Mouse (Mus musculus): ENCODE data around the gene Tspan5.
A peak's percentile ranks its signal among the peaks of the same experiment; 100 is the strongest.

The Tspan5 gene

DNA sequence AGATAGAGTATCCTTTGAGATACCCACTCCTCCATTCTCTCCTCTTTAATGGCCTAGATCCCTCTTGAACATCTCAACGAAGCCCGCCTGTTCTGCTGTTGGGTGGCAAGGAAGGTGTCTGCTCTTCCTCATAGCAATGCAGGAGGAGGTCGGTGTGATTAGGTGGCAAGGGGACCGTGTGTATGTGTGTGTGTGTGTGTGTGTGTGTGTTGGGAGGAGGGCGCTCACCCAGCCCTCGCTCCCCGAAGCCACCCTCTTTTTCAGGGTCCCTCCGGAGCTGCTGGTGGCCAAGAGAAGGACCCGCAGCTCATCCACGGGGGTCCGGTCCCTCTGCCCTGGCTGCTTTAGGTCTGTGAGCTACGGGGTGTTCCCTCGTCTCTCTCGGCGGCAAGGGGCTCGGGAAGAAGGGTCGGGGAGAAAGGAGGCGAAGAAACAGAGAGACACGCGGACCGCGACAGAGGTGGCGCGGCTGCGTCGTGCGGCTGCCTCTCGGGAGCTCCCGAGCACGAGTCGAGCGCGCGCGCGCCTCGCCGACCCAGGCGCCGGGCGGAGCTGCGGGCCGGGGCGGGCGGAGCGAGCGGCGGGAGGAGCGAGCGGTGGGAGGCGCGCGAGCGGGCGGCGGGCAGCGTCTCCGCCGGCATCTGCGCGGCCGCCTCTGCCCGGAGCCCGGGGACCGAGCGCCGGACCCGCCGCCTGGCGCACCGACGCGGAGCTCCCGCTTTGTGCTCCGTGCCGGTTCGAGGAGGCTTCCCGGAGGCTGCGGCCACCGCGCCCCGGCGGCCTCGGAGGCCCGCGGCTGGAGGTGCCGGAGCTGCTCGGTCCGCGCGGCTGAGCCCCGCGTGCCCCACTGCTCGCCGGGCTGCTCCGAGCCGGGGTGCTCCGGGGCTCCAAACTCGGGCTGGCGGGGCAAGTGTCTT, at the start of gene Tspan5:
Gene Tspan5, plus strand, starts transcription at position 547 of the 917 bp plus-strand sequence.
- peak; percentile 49 for DNase-seq (ENCODE audit: low read depth, low spot score)

DNA sequence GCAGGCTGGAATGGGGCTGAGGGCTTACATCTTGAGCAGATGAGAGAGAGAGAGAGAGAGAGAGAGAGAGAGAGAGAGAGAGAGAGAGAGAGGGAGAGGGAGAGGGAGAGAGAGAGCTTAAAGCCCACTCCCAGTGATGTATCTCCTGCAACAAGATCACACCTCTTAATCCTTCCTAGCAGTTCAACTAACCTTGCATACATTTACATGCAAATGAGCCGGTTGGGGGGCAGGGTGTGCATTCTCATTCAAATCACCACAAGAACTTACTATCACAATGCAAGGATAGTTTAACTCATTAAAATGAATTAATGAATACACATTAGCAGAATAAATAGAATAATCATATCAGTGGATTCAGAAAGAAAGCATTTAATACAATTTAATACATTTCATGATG, 49.7 kb upstream of the Tspan5 start:
- no peak for DNase-seq (ENCODE audit: low read depth, low spot score)

DNA sequence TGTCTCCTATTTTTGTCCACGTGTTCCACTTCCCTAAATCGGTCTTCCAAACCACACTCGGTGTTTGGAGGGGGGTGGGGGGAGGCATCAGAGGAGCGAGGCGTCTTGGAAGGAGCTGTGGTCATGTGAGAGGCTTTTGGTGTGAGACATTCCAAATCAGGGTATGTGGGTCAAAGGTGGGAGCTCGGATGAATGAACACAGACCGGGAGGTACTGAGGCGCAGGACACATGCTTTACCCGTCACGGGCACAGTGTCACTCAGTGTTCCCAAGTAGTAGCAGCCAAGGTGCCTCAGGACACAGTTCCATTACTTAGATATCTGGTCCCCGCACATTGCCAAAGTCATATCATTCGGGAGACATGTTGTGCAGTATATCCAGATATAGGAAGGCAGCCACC, 38.6 kb upstream of the Tspan5 start:
- DNase-seq (ENCODE audit: low read depth, low spot score) = no peak

DNA sequence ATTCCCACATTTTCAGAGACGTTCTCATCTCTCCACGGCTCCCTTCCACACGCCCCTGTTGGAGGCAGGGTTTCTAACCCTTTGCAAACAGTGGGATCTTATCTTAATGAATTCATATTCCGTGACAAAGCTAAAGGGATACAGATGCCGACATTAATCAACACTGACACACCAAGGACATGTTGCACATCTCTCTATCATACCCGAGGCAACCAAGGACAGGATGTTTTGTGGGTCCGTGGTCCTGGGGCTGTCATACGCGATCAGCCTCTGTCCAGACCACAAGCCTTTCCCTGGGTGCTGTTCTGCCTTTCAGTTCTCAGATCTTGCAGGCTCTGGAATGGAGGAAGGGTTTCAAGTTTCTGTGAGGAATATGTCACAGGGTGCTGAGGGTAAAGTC, 37.5 kb upstream of the Tspan5 start:
- no peak for DNase-seq (ENCODE audit: low read depth, low spot score)

DNA sequence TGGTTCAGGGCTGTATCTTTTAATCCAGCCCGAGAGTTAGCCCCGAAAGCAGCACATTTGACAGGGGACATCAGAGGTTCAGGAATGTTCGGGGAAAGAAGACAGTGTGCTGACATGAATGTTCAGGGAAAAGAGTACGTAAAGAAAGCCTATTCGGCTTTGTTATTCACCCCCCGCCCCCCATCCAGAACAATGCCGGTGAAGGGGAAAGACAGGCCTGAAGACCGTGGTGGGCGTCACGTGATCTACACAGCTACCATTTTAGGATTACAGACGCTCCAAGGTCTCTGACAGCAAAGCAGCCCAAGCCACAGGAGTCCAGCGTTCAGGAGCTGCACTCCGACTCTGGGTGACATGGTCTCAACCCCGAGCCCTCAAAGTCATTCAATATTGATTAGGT, 36.1 kb upstream of the Tspan5 start:
- DNase-seq (ENCODE audit: low read depth, low spot score) = no peak

DNA sequence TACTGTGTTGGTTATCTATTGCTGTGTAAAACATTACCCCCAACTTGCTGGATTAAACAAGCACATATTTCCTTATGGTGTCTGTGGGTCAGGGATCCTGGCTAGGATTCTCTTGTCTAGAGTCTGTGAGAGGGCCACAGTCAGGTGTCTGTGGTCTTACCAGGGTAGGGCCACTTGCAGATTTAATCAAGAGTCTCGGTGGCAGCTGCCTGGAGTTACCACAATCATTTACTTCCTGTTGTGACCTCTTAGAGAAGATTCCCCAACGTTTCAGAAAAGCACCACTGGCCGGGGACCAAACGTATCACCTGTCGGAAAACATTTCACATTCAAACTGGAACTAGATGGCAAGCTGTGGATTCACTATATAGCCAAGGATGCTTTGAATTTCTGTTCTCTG, 32.8 kb upstream of the Tspan5 start:
- no peak for DNase-seq (ENCODE audit: low read depth, low spot score)

DNA sequence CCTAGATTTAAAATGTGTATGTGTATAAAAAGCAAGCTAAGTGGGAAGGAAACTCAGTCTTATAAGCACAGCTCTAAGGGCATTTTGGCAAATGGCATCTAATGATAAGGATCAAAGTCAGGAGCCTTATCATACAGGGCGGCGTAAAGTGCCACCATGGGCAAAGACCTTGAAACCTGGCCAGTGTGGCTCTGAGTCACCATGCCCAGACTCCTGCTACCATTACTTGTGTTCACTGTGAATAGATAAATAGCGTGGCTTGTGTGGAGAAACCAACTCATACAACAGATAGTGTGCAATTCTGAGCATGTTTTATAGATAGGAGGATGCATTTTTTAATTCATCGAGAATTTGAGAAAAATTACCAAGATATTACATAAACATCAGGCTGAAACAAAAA, 30.0 kb upstream of the Tspan5 start:
- no peak for DNase-seq (ENCODE audit: low read depth, low spot score)

DNA sequence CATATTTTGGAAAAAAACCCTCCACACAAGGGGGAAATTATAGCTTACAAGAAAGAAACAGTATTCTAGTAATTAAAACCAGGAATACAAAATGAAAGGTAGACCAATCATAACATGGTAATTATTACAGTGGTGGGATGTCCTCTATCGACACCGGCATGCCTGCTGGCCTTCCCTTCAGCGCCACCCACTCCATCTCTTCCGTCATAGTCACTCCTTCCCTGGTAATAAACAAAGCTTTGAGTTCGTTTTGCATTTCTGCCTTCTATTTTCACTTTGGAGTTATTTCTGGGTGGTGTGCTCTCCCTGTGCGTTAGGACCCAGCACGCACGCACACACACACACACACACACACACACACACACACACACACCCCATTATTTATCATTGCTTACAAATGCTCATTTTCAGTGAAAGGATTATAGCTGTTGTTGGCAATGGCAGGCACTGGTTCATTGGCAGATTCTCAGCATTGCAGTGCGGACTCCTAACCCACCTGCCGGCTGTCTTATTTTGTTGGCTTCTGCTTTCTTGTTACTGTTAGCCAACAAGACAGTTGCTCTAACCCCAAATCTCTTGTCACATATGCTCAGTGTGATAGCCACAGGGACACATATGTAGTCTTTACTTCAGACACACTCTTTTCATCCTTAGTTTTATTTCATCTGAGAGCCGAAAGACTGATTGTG, 29.4 kb upstream of the Tspan5 start:
- no peak for DNase-seq (ENCODE audit: low read depth, low spot score)

DNA sequence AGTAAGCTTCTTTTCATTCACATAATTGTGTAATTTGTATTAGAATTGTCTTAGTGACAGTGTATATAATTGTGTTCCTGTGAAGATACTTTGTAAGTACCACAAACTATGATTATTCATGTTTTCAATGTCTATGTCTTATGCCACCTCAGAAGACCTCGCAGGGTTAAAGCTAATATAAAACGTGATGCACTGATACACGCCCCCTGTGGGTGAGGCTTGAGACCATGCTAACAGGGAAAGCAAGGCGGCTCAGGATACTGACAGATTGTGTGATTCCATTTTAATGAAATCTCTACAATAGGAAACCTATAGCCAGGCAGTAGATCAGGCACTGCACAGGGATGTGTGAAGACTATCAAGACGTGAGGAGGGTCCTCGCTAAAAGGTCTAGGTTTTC, 28.9 kb upstream of the Tspan5 start:
- no peak for DNase-seq (ENCODE audit: low read depth, low spot score)

DNA sequence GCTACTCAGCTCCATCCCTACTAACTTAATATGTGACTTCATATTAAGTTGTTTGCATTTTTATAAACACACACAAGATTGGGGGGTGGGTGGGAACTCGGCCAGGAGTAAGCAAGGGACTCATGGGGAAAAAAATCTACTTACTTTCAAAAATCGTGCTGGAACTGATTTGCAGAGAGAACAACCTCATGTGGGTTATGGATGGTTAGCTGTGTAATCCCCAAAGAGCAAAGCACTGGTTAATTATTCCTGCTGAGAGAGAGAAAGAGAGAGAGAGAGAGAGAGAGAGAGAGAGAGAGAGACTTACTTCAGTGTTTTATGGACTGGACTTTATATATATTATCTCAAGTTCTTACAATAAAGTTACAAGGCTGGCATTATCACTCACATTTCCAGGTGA, 27.2 kb upstream of the Tspan5 start:
- no peak for DNase-seq (ENCODE audit: low read depth, low spot score)

DNA sequence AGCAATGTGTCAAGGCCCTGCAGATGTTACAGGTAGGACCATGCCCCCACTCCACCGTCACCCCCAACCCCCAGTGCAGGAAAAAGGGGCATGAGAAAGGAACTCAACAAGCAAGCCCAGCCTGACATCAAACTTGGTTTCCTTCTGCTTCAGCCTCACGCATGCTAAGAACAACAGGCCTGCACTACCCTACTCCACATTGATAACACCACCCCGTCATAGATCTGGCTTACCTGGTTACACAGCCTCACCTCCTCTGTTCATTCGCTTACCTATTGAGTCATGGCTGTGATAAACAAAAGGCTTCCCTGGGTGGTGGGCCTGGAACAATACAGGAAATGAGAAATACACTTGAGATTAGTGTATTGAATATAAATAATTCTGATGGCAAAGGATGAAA, 26.8 kb upstream of the Tspan5 start:
- no peak for DNase-seq (ENCODE audit: low read depth, low spot score)

DNA sequence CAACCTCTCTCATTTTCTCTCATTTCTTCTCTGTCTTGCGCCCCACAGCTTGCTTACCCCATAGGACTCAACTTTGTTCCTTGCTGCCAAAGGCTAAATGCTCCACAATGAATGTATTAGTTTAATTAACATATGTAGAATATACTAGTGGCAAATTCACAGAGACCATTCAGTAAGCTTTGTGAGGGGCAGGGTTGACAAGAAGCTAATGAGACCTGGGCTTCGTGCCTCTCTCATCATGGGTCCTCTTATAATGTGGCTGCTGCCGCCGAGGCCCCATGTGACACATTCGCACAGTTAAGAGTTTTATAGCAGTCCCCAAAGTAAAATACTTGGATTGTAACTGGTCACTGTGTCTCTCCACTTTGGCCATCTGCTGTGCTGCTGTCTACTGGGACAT, 25.0 kb upstream of the Tspan5 start:
- DNase-seq (ENCODE audit: low read depth, low spot score) = no peak

DNA sequence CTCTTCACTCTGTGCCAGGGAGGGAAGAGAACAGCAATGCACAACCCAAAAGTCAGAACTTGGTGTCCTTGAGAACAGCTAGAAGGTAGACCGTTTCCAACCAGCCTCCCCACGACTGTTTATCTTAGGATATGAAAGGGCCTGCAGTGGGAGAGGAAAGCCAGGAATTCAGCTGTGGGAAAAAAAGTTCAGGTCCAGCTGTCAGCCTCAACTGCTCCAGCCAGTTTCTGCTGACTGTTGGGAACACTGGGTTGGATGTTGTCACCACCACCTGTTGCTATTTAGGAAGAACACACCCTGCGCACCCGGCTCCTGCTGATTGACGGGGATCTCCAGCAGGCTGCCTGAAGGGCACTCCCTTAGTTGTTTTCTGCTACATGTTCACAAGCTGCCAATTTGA, 19.8 kb upstream of the Tspan5 start:
- no peak for DNase-seq (ENCODE audit: low read depth, low spot score)

DNA sequence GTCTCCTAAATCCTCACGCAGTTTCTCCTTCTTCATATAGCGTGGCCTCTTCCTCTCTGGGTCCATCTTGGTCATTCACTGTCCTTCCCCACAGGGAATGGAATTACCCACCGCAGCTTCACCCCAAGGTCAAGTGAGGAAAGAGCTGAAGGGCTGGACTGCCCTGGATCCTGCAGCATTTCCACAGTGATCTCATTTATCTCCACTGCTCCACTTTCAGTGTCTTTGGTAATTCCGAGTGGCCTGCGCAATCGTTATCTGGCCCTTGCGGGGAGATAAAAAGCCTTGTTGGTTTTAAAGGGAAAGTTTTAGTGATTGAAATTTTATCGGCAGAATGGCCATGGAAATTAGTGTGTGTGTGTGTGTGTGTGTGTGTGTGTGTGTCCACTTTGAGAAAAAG, 14.4 kb upstream of the Tspan5 start:
- no peak for DNase-seq (ENCODE audit: low read depth, low spot score)

DNA sequence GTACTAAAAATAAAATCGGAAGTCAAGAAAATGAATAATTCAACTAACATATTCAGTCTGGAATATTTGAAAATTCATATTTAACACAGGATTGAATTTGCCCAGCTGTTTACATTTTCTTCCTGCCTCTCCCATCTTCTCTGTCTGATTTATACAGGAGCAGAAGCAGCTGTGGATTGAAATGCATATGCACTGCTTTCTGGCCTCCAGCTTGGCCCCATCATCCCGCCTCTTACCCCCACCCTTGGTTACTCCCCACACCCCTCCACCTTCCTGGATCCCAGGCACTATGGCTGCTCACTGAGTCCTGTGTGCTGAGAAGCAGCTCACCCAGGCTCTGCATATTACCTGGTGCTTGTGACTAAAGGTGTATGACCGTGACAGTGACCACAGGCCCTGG, 13.2 kb upstream of the Tspan5 start:
- no peak for DNase-seq (ENCODE audit: low read depth, low spot score)

DNA sequence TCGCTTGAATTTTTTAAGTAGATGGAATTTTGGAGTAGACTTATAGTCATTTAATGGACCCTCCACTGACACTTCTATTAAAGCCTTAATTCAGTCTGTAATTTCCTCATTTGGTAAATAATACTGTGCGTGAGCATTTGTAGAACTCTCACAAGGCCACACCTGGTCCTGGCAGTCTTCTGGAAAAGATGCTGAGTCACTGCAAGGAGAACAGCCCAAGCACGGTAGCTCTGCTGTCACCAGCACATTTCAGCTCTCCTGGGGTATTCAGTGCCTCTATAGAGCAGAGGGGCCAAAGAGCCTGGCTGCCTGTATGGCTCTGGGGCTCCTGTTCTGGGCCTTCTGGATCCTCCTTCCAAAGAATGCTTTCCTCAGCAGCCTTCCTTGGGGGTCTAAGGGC, 11.2 kb upstream of the Tspan5 start:
- DNase-seq (ENCODE audit: low read depth, low spot score) = no peak

DNA sequence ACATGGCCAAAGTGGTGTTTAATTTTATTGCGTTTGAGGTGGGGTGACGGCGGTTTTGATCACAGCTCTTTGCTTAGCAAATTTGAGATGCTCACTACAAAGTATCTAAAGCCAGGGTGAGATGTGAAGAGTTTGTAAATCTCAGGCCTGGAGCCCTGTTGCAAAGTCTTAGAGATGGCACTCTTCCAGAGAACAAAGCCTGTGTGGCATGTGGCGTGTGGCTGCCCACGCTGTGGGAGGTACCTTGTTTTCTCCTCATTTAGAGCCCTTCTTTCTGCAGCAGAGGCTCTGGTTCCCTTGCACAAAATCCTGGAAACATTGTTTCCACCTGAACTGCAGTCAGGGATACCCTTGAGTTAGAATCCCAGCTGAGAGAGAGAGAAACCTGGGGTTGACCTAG, 6.2 kb upstream of the Tspan5 start:
- no peak for DNase-seq (ENCODE audit: low read depth, low spot score)

DNA sequence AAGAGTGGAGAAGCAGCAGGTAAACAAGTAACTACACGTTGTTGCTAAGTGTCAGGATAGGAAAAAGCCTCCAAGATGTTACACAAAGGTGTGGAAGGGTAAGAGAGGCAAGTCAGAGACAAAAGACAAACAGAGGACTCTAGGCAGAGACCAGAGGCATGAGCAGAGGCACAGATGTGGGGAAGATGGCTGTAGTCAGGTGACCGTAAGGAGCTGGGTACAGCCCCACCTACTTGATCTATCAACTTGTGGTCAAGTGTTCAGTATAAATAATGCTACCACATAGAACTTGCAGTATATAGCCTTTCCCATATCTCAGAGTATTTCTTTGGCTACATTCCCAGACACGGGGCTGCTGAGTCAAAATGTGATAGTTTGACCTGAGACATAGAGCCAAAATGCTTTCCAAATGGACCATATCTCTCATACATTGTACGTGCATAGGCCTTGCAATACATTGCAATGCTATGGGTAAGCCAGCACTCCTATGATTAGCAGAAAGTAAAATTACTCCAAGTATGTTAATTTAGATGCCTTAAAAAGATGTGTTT, 2.8 kb upstream of the Tspan5 start:
- peak; percentile 85 for DNase-seq (ENCODE audit: low read depth, low spot score)

DNA sequence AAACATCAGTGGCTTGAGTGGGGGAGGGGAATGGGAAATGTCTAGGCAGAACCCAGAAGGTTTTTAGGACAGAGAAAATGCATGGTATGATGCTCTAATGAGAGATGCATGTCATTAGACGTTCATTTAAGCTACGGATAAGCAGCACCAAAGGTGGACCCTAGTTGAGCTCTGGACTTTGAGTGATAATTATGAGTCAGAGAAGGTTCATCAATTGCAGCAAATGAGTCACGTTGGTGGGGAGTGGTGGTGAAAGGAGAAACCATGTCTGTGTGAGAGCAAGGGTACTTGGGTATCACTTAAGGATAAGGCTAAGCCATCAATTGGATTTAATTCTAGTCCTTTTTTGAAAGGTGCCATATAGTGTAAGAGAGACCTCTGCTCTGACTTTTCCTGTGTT, 1.7 kb upstream of the Tspan5 start:
- peak; percentile 43 for DNase-seq (ENCODE audit: low read depth, low spot score)

DNA sequence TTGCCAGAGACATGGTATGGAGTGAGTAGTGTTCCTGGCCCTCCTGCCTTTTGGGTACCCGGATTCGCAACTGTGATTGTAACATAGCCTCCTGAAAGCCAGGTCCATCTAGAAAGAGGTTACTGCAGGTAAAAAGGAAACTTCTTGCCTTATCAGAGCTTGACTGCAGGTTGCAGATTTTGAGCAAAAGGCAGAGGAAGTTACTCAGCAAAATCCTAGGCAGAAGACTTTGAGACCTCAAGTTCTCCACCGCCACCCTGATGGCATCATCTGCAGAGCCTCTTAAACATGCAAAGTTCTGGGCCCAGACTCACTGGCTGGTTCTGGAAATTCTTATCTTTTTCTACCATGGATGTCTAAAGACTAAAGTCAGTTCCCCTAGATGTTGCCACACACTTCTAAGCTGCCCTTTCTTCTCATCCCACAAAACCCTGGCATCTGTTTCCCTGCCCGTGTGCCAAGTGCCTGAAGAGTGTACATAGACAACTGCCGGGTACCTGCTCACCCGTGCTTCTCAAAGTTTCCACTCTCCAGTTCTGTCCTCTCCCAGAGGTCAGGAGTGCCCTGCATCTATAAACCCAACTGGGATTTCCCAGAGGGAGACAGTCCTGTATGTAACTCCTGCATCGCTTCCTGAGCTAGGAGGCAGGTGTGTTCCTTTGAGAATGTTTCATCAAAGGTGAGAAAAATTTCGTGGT, 1.0 kb upstream of the Tspan5 start:
- DNase-seq (ENCODE audit: low read depth, low spot score) = peak; percentile 18

DNA sequence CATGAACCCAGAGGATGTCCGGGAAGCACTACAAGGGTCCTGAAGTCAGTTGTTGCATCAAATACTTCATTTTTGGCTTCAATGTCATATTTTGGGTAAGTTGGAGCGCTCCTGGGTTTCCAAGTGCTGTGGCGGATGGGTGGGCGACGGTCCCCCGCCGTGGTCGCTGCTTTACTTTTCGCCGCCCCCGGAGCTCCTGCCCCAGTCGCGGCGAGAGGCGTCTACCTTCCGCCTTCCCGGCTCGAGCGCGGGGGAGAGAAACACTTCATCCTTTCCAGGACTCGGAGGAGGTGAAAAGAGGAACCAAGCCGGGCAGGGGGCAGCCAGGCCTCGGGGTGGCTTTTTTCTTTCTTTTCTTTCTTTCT, 553 bp downstream of the Tspan5 start:
- peak; percentile 30 for DNase-seq (ENCODE audit: low read depth, low spot score)

DNA sequence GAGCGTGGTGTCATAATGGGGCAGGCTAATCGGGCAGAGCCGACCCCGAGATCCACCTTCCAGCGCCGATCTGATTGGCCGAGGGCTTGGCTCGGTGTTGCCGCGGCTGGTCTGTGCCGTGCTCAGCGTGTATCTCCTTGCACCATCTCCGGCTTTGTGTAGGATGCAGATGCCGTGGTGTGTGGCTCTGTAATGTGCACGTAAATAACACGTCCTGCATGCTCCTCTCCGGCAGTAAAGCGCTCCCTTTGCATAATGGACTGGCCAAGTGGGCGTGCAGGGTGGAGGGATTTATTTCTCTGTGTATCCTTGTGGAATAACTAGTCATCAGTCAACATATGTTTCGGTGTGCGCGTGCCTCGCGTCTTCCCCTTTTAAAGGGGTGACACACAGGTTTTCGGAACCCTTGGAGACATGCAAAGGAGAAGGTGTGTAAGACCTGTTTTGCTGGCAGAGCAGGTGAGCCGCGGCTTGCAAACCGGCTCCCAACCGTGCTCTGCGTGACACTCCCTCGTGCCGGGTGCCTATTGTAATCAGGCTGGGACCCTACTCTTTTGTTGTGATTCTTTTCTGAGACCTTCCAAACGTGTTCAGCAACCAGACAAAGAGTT, 1.2 kb downstream of the Tspan5 start:
- peak; percentile 90 for DNase-seq (ENCODE audit: low read depth, low spot score)

All from 3T3-L1 (cell line).